Mouse (Mus musculus): ENCODE measurements around the gene Lrrn1.

The Lrrn1 gene

GRCm38 (mm10) chr6:107583759-107584383 lies 54.3 kb downstream of the Lrrn1 start:
- DNase-seq (ENCODE audit: low spot score): no peak

DNA sequence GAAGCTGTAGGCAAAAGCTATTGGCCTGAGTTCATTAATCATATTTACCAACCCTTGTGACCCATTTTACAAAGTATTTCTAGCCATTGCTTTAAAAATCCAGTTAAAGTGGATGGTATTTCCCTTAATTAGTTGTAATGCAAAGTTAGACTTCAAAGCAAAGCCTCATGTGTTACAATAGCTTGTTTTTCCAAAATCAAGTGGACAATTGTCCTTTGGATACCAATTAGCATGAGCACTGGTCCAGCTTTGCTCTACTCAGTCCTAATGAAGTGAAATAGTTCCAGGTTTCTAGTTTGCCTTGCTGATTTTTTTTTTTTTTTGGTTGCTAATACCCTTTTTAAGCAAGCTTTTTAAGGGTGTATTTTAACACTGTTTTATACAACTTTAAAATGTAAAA lies 75.6 kb downstream of the Lrrn1 start:
- no peak for DNase-seq (ENCODE audit: low spot score)

DNA sequence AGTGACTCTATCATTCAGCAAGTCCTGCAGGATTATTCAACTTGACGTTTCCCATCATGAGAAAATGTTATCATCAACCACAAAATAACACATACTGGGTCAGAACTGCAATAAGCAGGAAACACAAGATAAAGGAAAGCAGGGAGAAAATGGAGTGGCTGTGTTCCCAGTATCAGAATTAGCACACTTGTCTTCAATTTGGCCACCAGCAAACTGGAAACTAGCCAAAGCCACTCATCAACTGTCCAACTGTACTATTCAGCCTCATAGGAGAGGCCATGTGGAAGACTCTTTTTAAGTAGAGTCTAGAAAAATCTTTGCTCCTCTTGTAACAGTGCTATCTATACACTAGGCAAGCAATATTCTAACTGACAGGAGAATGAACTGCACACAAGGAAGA lies 84.7 kb downstream of the Lrrn1 start:
- no peak for DNase-seq (ENCODE audit: low spot score)
